Mouse (Mus musculus): Measurements from ENCODE around the gene Samsn1.

Gene Samsn1

DNA sequence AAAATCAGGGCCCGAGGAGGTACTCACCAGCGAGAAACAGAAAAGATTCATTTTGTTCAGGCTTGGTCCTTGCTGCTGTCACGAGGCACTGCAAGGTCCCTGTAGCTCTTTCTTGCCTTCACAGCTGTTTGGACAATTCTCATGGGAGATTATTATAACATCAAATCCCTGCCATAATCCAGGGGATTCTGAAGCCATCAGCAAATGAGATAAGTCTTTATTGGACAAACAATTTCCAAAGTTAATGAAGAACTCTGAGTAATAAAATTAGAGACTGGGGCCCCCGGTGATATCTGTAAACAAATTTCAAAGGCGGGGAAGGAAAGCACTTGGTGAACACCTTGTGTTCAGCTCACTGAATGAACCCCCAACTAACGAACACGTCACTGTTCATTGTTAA, at the start of gene Samsn1:
Gene Samsn1, minus strand, starts transcription at position 101 of the 400 bp plus-strand sequence.
- no peak for DNase-seq

DNA sequence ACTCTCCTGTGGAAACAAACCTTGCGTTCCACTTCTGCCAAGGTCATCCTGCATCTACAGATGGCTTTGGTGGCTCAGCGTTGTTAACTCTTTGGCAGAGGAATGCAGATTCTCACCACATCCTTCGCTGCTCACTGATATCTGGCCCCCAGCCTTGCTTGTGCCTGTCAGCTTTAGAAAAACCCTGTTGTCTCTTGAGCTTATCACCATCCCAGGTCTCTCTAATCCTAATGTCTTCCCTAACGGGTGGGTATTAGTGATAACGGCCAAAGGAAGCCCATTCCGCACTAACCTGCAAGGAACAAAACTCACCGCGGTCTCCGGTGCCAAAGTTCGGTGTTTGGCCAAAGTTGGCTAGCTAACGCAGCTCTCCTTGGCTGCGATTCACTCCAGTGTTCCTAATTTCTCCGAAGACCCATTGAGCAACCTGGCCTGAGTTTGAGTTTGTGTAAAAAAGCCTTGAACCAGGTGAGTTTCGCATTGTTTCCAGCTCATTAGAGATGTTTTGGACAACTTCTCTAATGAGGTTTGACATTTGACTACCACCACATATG, 44.1 kb upstream of the Samsn1 start:
- no peak for DNase-seq

DNA sequence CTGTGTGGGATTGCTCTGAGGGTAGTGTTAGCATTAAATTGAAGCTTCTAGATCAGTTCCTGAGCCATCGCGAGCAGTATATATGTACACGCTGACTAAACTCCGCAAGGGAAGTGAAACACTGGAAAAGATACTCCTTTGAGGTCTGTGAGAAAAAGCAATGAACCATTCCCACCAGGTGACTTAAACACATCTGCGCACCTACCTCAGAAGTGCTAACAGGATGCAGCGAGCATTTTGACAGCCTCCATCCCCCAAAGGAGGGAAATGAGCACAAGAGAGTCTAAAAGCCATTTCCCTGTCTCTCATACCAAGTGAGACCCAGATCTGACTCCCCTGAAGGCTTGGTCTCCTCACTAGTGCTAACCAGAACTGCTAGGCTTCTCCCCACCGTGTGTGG, 32.9 kb upstream of the Samsn1 start:
- no peak for DNase-seq

DNA sequence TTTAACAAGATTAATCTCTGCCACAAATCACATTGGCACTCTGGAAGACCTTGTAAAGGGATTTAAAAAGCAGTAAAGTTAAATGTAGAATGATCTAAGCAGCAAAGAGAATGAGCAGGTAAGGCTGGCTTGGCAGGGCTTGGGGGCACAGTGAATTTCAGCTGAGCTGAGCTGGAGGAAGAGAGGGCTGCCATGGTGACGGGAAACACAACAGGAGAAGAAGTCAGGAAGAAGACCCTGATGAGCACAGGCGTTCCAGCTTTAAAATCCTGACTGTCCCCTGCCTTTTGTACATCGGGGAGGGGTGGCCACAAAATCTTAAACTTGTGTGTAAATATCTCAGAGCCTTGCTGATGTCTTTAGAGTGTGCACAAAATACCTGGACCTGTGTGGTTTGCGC, 32.0 kb upstream of the Samsn1 start:
- DNase-seq = no peak

DNA sequence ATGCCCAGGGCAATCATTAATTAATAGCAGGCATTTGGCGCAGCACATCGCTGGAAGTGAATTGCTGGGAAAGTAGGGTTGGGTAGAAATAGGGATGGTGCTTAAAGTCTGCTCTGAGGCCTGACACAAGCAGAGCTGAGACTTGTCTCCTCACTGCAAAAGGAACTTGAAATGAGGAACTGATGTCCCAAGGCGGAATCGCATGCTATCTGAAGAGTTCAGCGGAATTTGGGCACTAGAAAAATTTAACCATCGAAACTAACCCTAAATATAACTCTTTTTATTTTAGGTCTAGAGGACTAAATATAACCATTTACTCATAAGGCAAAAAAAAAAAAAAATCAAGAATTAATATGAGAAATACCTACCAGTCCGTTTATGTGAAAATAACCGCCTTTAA, 31.5 kb upstream of the Samsn1 start:
- DNase-seq = no peak

DNA sequence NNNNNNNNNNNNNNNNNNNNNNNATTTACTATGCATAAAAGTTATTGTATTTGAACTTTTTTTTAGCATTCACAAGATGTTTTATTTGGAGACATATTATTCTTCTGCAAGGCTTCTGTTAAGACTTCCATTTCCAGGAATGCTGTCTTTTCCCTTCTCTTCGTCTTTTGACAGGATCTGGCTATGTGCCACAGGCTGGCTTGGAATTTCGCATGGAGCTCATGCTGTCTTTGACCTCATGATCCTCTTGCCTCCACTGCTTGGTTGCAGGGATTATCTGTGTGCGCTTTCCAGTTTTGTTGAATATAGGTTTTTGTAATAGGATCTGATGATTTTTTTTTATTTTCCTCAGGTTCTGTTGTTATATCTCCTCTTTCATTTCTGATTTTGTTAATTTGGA, 25.0 kb upstream of the Samsn1 start:
- no peak for DNase-seq

DNA sequence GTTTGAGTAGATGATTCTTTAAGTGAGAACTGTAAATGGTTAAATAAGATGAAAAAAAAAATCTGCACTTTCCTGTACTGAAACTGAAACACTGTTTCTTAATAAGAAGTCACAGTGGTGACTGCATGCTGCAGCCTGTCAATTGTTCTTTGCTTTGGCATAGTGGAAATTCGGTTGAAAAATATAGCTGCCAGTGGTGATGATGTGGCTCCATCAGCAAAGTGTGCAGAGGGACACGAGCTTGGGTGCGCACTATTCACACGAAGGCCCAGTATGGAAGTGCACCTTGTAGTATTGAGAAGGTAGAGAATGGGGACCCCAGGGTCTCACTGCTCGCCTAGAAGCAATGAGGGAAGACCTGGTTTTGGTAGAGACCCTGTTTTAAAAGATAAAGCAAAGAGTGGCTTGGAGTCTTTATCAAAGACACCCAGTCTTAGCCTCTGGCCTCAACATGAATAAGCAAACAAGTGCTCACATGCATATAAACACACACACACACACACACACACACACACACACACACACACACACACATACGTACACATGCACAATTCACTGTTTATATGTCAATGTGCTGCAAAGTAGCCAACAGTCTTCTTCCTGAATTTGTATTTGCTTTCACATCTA, 18.4 kb upstream of the Samsn1 start:
- no peak for DNase-seq

DNA sequence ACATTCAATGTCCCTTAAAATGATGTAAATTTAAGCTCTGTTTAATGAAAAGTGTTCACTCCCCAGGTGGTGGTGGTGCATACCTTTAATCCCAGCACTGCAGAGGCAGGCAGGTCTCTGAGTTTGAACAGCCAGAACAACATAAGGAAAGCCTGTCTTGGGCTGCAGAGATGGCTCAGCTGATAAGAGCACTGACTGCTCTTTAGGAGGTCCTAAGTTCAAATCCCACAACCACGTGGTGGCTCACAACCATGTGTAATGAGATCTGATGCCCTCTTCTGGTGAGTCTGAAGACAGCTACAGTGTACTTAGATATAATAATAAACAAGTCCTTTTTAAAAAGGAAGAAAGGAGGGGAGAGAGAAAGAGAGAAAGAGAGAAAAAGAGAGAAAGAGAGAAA, 2.9 kb downstream of the Samsn1 start:
- no peak for DNase-seq

DNA sequence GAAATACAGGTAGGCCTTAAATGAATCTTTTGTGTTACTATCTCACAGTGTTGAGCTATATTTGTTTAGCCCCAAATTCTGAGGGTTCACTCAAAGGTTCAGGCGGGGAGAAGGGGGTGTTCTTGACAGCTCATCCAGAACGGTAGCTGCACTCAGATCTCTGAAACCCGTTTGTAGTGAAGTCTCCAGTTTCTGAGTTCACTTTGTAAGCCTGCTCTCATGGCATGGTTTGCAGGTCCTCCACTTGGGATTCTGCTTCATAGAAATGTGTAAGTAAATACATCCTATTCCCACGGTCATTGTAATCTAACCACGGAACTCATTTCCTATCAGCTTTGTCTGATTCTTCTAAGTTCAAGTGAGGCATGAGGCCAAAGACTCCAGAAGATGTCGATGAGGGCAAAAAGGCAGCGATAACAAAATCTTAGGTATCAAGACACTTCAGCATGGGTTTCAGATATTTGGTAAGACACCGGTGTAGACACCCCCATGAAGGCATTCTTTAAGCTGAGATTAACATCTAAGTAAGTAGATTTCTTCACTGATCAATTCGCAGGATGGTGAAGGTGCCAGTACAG, 18.2 kb downstream of the Samsn1 start:
- DNase-seq = no peak

DNA sequence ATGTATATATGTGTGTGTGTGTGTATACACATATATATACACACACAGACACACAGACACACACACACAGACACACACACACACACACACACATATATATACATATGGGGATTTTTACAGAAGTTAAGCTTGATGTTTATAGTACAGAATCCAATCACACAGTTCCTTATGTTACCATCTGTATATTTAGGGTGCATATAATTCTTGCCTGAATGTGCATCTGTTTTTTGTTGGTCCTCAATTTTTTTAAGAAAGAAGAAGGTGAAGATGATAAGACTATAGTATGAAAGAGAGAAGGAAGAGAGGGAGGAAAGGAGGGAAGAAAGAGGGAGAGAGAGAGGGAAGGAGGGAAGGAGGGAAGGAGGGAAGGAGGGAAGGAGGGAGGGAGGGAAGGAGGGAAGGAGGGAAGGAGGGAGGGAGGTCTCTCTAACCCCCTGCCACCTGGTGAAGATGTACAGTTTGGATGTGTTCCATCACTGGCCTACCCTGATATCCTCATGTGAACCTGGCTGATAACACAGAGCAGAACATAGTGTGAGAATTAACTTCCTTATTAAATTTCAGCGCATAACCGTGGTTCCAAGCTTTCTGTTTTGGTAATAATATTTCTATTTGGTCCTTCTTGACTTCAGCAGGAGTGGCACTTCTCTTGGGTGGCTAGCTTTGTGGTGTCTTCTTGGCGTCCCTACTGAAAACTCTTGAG, 19.1 kb downstream of the Samsn1 start:
- DNase-seq = peak; percentile 8

DNA sequence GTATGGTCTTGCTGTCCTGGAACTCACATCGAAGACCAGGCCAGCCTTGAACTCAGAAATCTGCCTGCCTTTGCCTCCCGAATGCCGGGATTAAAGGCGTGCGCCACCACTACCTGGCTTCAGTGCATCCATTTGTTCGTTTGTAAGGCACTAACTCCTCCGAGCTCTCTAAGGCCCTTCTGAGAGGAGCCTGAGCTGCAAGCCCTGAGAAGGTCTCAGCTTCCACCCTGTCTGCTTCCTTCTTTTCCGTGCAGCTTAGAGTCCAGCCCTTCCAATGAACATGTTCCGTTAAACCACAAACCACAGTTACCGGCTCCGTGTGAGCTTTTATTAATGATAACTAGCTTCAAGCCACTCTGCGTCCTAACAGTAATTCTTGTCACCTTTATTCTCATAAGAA, 19.8 kb downstream of the Samsn1 start:
- peak; percentile 47 for DNase-seq

DNA sequence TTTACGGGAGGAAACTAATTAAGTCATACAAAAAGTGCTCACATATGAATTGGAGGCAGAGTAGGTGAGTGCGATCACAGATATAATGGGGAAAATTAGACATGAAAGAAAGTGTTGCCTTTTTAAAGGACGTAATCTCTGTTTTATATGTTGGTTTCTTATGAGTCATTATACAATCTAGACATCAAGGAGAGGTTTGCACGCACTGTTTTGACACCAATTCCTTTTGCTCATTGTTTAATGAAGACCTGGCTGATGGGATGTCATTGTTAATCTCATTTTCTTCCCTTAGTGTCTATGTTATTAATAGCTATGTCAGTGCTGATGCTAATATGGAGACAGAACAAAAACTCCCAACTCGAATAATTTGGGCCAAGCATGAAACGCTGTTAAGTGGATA, 20.3 kb downstream of the Samsn1 start:
- DNase-seq = no peak

DNA sequence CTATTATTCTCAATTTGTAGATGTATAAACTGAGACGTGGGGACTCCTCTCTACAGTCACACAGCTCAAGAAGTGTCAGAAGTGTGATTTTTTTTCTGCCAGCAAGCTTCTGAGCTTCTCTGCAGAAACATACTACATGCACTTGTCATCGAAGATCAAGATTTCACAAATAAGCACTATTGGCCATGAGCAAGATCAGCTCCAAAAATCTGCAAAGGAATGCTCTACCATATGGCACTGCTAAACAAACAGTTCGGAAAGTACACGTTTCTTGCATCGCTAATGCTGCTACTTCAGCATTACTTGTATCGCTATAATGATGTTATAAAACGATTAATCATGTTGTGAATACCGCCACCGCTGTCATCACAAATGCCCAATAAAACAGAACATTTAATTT, 22.0 kb downstream of the Samsn1 start:
- DNase-seq = no peak

DNA sequence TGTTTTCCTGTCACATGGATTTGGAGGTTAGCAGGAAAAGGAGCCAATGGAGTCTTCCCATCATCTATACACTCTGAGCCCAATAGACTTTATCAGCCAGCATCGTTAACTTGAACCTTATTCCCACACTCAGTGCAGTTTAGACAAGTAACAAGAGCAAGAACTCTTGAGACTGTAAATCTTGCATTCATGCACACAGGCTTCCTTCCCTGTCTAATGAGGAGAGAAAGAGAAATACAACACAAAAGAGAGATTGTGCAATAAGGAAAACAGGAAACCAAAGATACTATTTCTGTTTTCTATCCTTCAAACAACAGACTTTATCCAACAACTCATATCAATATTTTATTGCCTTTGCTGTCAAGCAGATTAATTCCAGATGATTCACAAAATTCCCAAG, 31.9 kb downstream of the Samsn1 start:
- no peak for DNase-seq

DNA sequence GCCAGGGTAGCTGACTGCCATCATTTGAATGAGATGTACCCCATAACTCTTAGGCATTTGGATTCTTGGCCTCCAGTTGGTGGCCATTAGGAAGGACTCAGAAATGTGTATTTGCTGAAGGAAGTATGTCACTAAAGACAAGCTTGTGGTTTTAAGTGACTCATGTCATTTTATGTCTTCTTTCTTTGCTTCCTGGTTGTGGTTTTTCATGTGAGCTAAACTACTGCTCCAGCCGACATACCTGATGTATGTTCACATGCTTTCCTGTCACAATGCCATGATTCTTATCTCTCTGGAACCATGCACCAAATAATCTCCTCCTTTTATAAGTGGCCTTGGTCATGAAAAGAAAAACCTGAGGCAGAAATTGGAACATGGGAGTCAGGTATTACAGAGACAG, 38.2 kb downstream of the Samsn1 start:
- no peak for DNase-seq

DNA sequence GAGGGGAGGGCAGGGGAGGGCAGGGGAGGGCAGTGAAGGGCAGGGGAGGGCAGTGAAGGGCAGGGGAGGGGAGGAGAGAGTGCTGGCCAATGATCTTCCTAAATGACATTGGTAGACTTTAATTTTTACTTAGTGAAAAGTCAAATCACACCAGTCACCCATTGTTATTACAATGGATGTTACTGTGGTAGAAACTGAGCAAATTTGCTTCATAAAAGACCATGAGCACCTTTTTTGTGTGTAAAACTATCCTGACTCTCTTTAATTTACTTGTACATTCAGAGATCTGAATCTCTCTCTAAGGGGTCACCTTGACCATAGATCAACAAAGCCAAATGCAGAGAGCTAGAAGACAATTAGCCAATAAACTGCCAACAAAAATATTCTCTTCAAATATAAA, 42.7 kb downstream of the Samsn1 start:
- no peak for DNase-seq

DNA sequence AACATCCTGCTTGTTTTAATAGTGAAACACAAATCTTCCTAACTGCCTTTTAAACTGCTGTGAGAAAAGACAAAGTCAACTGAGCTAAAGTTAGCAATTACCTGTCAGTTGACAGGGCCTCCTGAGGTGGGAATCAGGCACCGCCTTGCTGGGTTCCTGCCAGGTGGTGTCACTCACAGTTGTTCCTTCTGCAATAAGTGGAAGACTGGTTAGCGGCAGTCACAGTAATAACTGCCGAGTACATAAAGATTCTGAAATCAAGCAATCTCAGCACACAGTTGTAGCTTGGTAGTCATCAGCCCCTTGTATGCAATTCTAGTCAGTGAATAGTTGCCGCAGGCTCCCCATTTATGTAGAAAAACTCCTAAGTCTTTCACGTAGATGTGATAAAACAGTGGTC, 44.3 kb downstream of the Samsn1 start:
- DNase-seq = no peak

DNA sequence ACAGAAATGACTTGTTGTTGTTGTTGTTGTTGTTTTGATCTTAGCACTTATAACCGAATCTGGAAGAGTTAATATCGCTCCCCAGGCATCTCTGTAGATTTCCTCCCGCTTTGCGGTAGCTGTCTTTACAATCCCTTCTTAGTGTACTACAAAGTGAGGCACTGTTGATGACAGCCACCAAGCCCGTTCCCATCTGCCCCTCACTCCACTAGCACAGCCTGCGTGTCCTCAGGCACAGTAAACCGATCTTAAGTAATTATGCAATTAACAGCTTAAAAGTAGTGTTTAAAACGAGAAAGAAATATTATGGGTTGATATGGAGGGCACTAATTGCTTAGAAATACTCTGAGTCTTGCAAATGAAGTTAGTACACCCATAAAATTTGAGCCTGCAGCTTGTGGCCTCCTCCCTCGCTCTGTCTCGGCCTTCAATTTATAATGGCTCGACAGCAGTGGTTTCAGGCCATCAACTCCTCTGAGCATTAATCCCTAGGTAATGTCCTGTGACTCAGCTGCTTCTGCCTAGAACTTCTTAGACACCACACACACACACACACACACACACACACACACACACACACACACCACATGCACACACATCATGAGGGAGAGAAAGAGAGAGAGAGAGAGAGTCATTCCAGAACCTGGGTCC, 46.3 kb downstream of the Samsn1 start:
- no peak for DNase-seq

DNA sequence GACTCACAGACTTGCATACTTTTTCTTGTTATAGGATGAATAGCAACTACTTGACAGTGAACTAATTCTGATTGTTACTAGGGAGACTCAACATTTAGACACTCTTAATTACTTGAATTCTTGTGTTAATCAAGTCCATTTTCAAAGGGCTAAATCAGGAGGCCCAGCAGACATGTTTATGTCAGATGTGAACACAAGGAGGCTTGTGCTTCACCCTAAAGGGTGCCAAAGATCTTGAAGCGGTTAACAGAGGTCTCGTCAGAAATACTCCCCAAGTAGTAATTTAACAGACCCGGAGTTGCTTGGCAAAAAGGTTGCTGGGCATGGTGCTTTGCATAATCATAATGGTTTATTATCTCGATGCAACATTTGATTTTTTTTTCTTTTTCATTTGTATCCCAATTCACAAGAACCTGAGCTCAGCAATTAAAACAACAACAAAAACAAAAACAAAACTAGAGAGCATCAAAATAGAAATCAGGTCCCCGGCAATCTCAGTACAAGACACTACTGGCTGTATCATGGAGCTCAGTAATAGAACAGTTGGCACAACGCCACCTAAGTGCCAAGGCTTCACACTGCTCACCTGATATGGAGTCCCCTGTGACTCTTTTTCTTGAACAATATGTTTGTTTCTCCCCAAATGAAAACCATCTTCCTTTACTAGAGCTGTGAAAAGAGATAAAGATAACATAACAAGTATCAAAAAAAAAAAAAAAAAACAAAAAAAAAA, 51.6 kb downstream of the Samsn1 start:
- DNase-seq = no peak

DNA sequence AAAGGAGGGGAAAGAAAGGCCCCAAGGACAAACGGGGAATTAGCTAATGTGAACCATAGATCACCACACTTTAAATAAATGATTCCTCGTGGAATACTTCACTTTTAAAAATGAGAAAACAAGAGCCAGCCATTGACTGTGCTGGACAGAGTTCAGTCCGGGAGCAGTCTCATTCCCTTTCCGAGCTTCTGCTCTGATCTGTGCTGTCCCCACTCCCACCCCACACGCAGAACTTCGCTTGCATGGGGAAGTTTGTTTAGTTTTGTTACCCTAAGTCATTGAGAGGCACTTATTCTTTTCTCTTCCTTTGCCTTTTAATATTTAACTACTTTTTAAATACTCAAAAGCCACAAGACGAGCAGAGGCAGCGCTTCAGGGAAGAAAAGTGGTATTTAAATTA, 60.1 kb downstream of the Samsn1 start:
- DNase-seq = no peak

DNA sequence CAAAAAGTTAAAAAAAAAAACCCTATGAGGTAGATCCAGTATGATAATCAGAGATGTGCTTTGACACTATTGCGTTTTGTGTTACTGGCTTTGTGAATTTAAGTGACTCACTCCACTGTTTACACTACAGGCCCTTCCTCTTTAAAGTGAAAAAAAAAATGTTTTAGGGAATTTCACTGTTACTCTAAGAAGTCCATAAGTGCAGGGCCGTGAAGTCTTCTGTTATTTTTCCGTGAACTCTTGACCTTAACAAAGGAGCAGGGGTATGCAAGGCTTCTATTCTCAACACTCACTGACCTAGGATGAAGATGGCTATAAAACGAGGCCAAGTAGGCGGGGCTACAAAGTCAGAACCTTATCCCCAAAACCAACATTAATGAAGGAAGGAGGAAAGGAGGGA, 60.6 kb downstream of the Samsn1 start:
- DNase-seq = no peak

DNA sequence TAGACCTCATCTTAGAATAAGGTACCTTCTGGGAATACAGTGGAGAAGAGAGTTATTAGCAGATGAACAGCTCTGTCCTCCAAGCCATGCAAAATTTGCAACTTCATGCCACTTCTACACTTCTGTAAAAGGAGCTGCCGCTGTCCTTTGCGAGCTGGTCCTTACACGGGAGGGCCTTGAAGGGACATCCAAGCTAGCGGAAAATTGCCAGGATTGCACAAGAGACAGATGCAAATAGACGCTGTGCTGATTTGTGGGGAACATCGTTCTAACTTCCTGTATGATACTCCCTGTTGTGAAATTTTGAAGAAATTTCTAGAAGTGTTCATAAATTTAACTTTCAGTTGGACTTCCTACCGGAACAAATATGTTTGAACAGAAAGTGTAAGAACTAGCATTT, 61.0 kb downstream of the Samsn1 start:
- peak; percentile 14 for DNase-seq

DNA sequence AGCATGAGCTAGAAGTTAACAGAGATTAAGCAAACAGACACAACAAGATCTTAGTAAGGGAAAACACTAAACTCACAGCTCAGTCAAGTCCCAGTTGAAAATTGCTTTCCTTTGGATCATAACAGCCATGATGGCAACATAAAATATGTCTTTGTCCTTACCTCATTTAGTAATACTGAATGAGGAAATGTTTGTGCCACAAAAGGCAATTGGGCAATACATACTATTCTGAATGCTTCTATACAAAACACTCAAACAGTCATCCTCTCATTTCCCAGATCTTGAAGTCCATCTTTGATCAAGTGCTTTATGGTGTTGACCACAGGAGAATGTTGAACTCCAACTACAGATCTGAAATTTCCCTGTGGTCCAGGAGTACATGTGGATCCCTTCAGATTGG, 88.7 kb downstream of the Samsn1 start:
- no peak for DNase-seq

All from liver (tissue).